Mouse (Mus musculus): ENCODE results near the gene Tcf20.
A peak's percentile ranks its signal among the peaks of the same experiment; 100 is the strongest.

The Tcf20 gene

GRCm38 (mm10) chr15:82960786-82961561 is 26.7 kb downstream of the Tcf20 start:
- DNase-seq (ENCODE audit: inconsistent age in 2 of 2, low spot score in 1 of 2) = peak in 1 of 2 experiments; percentile 69

DNA sequence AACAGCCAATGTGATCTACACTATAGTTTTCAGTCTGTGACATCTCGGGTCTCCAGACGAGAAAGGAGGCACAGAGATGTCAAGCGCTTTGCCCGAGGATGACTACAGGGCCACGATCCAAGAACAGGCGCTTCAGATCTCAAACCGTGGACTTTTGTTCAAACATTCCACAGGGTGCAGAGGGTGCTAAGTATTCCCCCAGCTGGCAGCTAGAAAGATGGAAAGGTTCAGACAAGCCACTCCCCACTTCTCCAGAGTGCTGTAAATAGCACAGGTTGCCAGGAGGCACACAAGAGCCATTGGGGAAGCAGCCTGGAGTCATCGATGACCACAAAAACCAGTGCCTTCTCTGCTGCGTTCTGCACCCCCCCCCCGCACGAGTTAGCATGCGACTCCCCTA is 28.5 kb downstream of the Tcf20 start:
- no peak for DNase-seq (ENCODE audit: inconsistent age in 2 of 2, low spot score in 1 of 2)

GRCm38 (mm10) chr15:82958253-82958701 is 29.4 kb downstream of the Tcf20 start:
- no peak for DNase-seq (ENCODE audit: inconsistent age in 2 of 2, low spot score in 1 of 2)

DNA sequence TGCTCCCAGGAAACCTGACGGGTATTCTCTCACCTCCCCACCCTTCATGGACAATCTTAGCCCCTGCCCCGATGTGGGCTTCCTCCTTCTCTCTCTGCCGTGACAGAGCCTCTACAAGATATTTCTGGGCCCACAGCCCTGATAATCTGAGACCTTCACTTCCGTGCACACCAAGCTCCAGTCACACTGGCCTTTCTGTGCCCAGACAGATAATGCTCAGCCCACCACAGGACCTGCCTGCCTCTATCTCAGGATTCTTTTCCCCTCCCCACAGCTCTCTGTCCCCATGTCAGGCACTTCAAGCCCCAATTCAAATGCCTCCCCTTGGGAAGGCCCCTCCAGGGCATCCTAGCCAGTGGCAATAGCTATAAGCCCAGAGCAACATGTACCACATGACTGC is 31.0 kb downstream of the Tcf20 start:
- no peak for DNase-seq (ENCODE audit: inconsistent age in 2 of 2, low spot score in 1 of 2)

- no peak for DNase-seq (ENCODE audit: inconsistent age in 2 of 2, low spot score in 1 of 2)
Observed at GRCm38 (mm10) chr15:82956310-82956709, 31.4 kb downstream of the Tcf20 start.

DNA sequence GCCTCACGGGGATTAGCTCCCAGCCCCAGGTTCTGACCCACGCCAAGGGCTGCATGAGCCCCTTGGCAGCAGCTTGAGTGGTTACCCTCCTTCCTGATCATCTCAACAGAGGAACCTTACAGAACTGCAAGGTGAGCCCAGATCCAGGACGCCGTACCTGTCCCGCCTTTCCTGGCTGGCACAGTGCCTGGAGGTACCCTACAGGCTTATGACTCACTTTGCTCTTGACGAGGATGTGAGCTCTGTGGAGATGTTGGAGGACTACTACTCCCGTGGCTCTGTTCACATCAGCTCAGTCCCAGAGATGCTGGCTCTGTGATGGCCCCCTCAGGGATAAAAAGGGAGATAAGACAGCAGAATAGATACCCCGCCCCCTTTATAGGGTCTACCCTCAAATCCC is 32.4 kb downstream of the Tcf20 start:
- no peak for DNase-seq (ENCODE audit: inconsistent age in 2 of 2, low spot score in 1 of 2)

- DNase-seq (ENCODE audit: inconsistent age in 2 of 2, low spot score in 1 of 2) = no peak
Observed at GRCm38 (mm10) chr15:82954034-82954433, 33.6 kb downstream of the Tcf20 start.

DNA sequence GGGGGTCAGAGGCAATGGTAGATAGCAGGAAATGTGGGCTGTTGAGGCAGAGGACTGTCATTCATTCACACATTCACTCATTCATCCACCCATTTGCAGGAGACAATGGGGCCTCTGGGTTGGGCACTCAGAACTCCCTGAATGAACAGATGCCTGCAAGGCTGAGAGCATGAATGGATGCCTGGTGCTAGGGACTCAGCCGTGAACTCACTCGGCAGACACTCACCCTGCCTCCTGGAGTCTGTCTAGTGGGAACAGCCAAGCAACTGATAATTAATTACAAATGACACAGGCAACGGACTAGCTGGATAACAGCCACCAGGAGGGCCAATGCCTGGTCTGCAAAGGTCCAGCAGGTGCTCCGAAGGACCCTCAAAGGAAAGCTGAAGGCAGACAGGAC is 34.6 kb downstream of the Tcf20 start:
- no peak for DNase-seq (ENCODE audit: inconsistent age in 2 of 2, low spot score in 1 of 2)

GRCm38 (mm10) chr15:82952292-82952705 is 35.4 kb downstream of the Tcf20 start:
- no peak for DNase-seq (ENCODE audit: inconsistent age in 2 of 2, low spot score in 1 of 2)

DNA sequence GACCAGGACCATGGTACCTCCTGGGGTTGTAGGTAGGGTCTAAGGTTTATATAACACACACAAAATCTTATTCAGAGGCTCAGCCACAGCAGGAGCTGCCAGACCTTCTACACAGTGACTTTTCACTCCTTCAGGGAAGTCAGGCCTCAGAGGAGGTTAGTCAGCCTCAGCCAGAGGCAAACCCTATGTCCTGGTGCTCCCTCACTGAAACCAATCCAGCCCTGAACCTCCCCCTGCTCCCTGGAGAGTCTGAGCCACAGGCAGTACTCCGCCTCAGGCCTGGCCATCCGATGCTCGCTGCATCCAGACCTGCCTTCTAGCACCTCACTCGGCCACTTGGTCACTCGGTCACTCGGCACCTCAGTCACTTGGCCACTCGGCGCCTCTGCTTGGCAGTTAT is 37.4 kb downstream of the Tcf20 start:
- peak in 1 of 2 experiments; percentile 48 for DNase-seq (ENCODE audit: inconsistent age in 2 of 2, low spot score in 1 of 2)

DNA sequence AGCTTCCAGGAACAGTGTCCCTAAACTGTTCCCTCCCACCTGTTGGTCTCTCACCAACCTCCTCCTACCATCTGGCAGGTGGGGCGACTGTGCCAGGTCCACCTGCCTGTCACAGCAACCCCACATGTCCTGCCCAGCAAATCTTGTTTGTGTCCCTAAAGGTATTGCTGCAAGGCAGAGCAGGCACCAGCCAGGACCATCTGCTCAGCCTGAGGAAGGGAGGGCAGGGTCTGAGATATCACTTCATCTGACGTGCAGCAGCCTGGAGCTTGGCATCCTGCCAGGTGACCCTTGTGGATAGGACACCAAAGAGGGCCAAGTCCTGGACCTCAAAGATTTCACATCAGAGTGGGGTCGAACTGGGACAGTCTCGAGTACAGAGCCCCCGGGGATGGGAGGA is 40.2 kb downstream of the Tcf20 start:
- no peak for DNase-seq (ENCODE audit: inconsistent age in 2 of 2, low spot score in 1 of 2)

GRCm38 (mm10) chr15:82944479-82945195 is 43.0 kb downstream of the Tcf20 start:
- peak; percentile 75 to 85 for DNase-seq (ENCODE audit: inconsistent age in 2 of 2, low spot score in 1 of 2)

GRCm38 (mm10) chr15:82941733-82942132 is 45.9 kb downstream of the Tcf20 start:
- DNase-seq (ENCODE audit: inconsistent age in 2 of 2, low spot score in 1 of 2) = no peak

- peak in 1 of 2 experiments; percentile 65 for DNase-seq (ENCODE audit: inconsistent age in 2 of 2, low spot score in 1 of 2)
Observed at GRCm38 (mm10) chr15:82940494-82941214, 47.0 kb downstream of the Tcf20 start.

- DNase-seq (ENCODE audit: inconsistent age in 2 of 2, low spot score in 1 of 2) = peak; percentile 76 to 89
Observed at GRCm38 (mm10) chr15:82938155-82938569, 49.5 kb downstream of the Tcf20 start.

DNA sequence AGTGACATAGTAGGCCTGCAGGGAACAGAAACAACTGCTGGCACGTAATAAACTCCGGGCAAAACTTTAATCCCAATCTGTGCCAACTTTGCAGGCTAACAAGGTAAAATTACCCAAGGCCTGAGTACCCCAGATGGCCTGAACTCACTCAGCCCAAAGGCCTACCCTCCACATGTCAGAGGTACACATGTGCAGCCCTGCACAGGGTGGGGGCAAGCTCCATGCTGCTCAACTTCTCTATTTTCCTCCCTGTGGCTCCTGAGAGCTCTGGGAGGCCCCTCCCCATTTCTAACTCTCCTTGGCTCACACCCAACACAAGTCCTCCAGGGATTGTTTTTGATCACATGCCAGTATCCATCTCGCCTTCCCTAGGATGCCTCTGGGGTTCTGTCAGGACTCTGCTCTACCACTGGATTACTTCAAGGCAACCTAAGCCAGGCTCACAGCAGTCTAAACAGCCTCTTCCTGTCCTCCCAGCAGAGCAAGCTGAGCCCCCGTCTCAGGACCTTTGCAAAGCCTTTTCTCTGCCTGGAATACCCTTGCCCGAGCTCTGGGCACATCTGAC is 50.2 kb downstream of the Tcf20 start:
- peak in 1 of 2 experiments; percentile 60 for DNase-seq (ENCODE audit: inconsistent age in 2 of 2, low spot score in 1 of 2)

DNA sequence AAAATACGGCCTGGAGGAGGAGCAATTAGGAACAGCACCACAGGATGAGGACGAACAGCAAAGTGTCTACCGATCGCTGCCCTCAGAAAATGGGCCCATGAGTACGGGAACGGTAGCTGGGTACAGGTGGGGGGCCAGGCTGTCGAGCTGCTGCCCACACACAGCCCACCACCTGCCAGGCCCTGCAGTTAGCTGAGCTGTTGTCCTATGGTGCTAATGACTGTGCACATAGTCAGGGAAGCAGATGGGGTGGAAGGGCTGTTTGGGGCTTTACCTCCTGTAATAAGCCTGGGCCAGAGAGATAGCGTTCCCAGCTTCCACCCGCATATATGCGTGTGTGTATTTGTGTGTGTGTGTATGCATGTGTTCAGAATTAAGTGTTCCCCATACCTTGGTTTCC is 52.7 kb downstream of the Tcf20 start:
- DNase-seq (ENCODE audit: inconsistent age in 2 of 2, low spot score in 1 of 2) = no peak

GRCm38 (mm10) chr15:82932936-82933650 is 54.6 kb downstream of the Tcf20 start:
- DNase-seq (ENCODE audit: inconsistent age in 2 of 2, low spot score in 1 of 2) = no peak

- DNase-seq (ENCODE audit: inconsistent age in 2 of 2, low spot score in 1 of 2) = peak in 1 of 2 experiments; percentile 77
Observed at GRCm38 (mm10) chr15:82931436-82931835, 56.2 kb downstream of the Tcf20 start.

DNA sequence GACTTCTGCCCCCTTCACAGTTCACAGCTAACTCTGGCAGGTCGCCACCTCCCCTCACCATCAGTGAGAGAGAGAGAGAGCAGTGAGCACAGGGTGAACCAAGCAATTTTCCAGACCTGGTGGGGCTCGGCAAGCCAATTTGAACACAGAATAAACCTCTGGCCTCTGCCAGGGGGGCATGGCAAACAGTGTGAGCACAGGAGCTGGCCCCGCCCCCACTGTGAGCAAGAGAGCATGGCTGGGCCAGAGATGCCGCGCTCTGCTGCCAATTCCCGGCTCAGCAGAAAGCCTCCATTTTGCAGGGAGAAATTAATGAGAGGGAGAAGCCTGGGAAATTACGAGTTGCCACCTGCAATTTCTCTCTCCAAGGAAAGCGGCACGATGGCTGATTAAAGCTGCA is 58.1 kb downstream of the Tcf20 start:
- no peak for DNase-seq (ENCODE audit: inconsistent age in 2 of 2, low spot score in 1 of 2)

DNA sequence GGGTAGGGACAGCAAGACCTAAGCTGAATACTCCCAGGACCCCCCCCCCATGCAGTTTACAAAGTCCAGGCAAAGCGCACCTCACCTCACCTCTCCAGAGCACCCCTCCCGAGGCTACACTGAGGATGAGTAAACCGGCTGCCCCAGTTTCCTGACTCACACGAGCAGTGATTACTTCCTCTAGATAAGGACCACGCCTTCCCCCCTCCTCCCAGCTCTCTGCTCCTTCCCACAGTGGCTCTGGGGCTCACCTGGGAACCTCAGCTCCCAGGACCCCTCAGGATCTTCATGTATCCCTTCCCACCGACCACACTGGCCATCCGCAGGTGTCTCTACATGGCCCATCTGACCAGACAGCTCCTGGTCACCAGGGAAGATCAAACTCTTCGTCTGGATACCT is 58.8 kb downstream of the Tcf20 start:
- DNase-seq (ENCODE audit: inconsistent age in 2 of 2, low spot score in 1 of 2) = peak in 1 of 2 experiments; percentile 74
